Mouse (Mus musculus): ENCODE data around the gene B130006D01Rik. TPM values are rescaled to one million over a fixed set of nuclear protein-coding genes. Genes with fewer than 3 reads are reported as not detected.
"Not testable (repeated sequence)": the region's sequence is repeated elsewhere in the genome, so short reads cannot be mapped to it uniquely, and the experiment has no call there.

The B130006D01Rik gene
- polyA plus RNA-seq, 1 experiment from 2014 or later = 1.7 TPM

- peaks cover 20% of the 10 kb centered on the region for H3K36me3 ChIP-seq
- H3K27me3 ChIP-seq (replicated peaks); ATAC-seq (ENCODE audit: low FRiP score, low read depth): not testable (repeated sequence)
Measured at GRCm38 (mm10) chr11:95755137-95755536, 31.8 kb downstream of the B130006D01Rik start.

GRCm38 (mm10) chr11:95760521-95760920 is 37.1 kb downstream of the B130006D01Rik start:
- Histone ChIP-seq H3K36me3 (peaks cover 20% of the 10 kb centered on the region), H3K4me3 (no peak overlapping the region), H3K9ac (no peak overlapping the region), H3K27me3 (replicated peaks) (no peaks in the 10 kb centered on the region), H3K4me2 (replicated peaks) (no peak overlapping the region), H3K9me3 (no peaks in the 10 kb centered on the region), H3K4me1 (no peaks in the 10 kb centered on the region), H3K27ac (no peak overlapping the region)
- WGBS = 91% methylated on average over 5 of the region's 5 CpGs
- no peak for ATAC-seq (ENCODE audit: low FRiP score, low read depth)

More at GRCm38 (mm10) chr11:95755137-95755536, 31.8 kb downstream of the B130006D01Rik start:
- not testable (repeated sequence) for H3K27ac ChIP-seq; H3K4me2 ChIP-seq (replicated peaks); H3K4me3 ChIP-seq; H3K9ac ChIP-seq; H3K9me3 ChIP-seq; H3K4me1 ChIP-seq
- WGBS = 95% methylated on average over 4 of the region's 4 CpGs

- Histone ChIP-seq H3K36me3 (peaks cover 20% of the 10 kb centered on the region), H3K27me3 (replicated peaks) (no peaks in the 10 kb centered on the region), H3K9me3 (no peaks in the 10 kb centered on the region), H3K27ac (no peak overlapping the region), H3K4me2 (replicated peaks) (no peak overlapping the region), H3K4me3 (no peak overlapping the region), H3K4me1 (no peaks in the 10 kb centered on the region), H3K9ac (no peak overlapping the region)
- ATAC-seq (ENCODE audit: low FRiP score, low read depth) = no peak
- WGBS = 93% methylated on average over 4 of the region's 4 CpGs
Measured at GRCm38 (mm10) chr11:95762996-95763395, 39.6 kb downstream of the B130006D01Rik start.

- Histone ChIP-seq H3K27me3 (replicated peaks) (no peaks in the 10 kb centered on the region), H3K4me3 (no peak overlapping the region), H3K27ac (no peak overlapping the region), H3K9me3 (no peaks in the 10 kb centered on the region), H3K9ac (no peak overlapping the region), H3K36me3 (peaks cover 31% of the 10 kb centered on the region), H3K4me1 (no peaks in the 10 kb centered on the region), H3K4me2 (replicated peaks) (no peak overlapping the region)
- no peak for ATAC-seq (ENCODE audit: low FRiP score, low read depth)
- WGBS = 54% methylated on average over 8 of the region's 8 CpGs
Measured at GRCm38 (mm10) chr11:95764806-95765205, 41.4 kb downstream of the B130006D01Rik start.

DNA sequence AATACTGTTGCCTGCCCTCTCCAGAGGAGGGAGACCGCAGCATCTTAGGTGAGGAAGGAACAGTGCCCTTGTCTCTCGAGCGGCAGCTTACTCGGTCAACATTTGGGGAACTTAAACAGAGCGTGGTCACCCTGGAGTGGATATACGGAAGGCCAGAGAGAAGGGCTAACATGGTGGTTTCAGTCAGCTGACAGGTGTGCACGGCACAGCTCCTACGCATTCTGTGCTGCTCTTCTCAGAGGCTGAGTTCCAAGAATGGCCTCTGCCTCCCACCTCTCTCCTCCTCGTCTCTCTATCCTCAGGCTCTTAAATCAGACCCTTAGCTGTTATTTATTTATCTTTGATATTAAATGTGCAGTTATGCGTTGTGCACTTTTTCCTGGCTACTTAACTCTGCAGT is 41.9 kb downstream of the B130006D01Rik start:
- Histone ChIP-seq H3K4me1 (no peaks in the 10 kb centered on the region), H3K27me3 (replicated peaks) (no peaks in the 10 kb centered on the region), H3K9ac (no peak overlapping the region), H3K4me3 (no peak overlapping the region), H3K36me3 (peaks cover 27% of the 10 kb centered on the region), H3K9me3 (no peaks in the 10 kb centered on the region), H3K4me2 (replicated peaks) (no peak overlapping the region), H3K27ac (no peak overlapping the region)
- ATAC-seq (ENCODE audit: low FRiP score, low read depth) = no peak
- 89% methylated on average over 10 of the region's 10 CpGs for WGBS

DNA sequence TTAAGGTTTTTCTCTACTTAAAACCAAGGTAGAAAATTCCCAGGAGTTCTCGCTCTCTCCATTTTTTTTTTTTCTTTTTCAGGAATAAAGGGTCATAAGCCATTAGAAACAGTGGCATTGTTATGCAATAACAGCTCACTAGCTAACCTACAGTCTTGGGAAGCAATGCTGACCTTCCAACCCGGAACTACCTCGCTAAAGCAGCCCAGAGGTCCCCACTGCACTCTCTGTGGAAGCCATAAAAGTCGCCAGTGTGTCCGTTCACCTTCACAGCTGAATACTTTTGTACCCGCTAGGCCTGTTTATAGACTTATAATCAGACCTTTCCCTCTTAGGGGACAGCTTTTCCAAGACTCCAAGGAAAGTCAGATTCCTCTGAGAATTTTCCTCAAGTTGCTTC is 44.9 kb downstream of the B130006D01Rik start:
- no peak overlapping the region for H3K4me2 ChIP-seq (replicated peaks)
- ATAC-seq (ENCODE audit: low FRiP score, low read depth) = no peak
- H3K4me3 ChIP-seq = no peak overlapping the region
- no peaks in the 10 kb centered on the region for H3K27me3 ChIP-seq (replicated peaks)
- no peak overlapping the region for H3K9ac ChIP-seq
- H3K4me1 ChIP-seq = no peaks in the 10 kb centered on the region
- H3K9me3 ChIP-seq = no peaks in the 10 kb centered on the region
- H3K36me3 ChIP-seq = peaks cover 25% of the 10 kb centered on the region
- H3K27ac ChIP-seq = no peak overlapping the region
- 64% methylated on average over 6 of the region's 6 CpGs for WGBS

DNA sequence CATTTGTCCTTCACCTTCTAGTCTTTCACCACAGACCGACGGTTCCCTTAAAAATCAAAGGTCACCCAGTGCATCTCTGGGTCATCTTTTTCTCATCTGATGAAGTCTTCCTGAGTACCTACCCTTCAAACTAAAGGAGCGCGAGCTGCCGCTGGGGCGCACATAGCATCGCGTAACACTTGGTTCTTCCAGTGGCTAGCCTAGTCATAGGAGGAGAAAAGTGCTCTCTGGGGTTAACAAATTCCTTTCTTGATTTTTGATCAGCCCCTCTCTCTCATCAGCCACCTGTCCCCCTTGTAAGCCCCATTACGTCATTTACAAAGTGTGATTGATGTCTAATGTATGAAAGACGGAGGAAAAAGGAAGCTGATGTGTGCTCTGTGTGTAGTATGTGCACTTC is 45.8 kb downstream of the B130006D01Rik start:
- Histone ChIP-seq H3K9me3 (no peaks in the 10 kb centered on the region), H3K27ac (no peak overlapping the region), H3K4me2 (replicated peaks) (no peak overlapping the region), H3K4me3 (no peak overlapping the region), H3K36me3 (peaks cover 17% of the 10 kb centered on the region), H3K27me3 (replicated peaks) (no peaks in the 10 kb centered on the region), H3K4me1 (no peaks in the 10 kb centered on the region), H3K9ac (no peak overlapping the region)
- WGBS = 91% methylated on average over 10 of the region's 10 CpGs
- no peak for ATAC-seq (ENCODE audit: low FRiP score, low read depth)

GRCm38 (mm10) chr11:95770720-95771364 is 47.5 kb downstream of the B130006D01Rik start:
- Histone ChIP-seq H3K9ac (no peak overlapping the region), H3K9me3 (no peaks in the 10 kb centered on the region), H3K4me2 (replicated peaks) (no peak overlapping the region), H3K27ac (no peak overlapping the region), H3K27me3 (replicated peaks) (no peaks in the 10 kb centered on the region), H3K36me3 (peaks cover 12% of the 10 kb centered on the region), H3K4me1 (no peaks in the 10 kb centered on the region), H3K4me3 (no peak overlapping the region)
- WGBS = 63% methylated on average over 9 of the region's 9 CpGs
- ATAC-seq (ENCODE audit: low FRiP score, low read depth) = no peak

DNA sequence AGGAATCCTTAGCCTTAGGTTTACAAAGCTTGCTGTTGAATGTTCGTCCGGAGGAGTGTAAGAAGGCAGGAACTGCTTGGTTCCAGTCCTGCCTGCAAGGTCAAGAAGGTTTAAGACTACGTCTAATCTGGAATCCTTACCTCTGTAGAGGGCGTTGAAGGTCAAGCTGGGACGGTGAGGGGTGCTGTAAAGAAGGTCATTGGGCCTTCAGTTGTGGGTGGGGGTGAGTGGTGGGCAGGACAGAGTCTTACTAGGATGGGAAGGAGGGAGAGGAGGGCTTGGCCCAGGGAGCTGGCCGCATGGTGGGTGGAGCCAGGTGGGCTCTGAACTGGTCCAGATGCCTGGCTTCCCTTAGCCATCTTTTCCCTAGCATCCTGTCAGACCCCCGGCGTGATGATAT is 48.3 kb downstream of the B130006D01Rik start:
- no peak overlapping the region for H3K4me3 ChIP-seq
- no peaks in the 10 kb centered on the region for H3K4me1 ChIP-seq
- H3K9ac ChIP-seq = no peak overlapping the region
- no peak overlapping the region for H3K4me2 ChIP-seq (replicated peaks)
- 86% methylated on average over 8 of the region's 8 CpGs for WGBS
- no peak for ATAC-seq (ENCODE audit: low FRiP score, low read depth)
- no peaks in the 10 kb centered on the region for H3K9me3 ChIP-seq
- H3K27ac ChIP-seq = no peak overlapping the region
- H3K36me3 ChIP-seq = peaks cover 12% of the 10 kb centered on the region
- H3K27me3 ChIP-seq (replicated peaks) = no peaks in the 10 kb centered on the region

- no peak for ATAC-seq (ENCODE audit: low FRiP score, low read depth)
- Histone ChIP-seq H3K4me2 (replicated peaks) (no peak overlapping the region), H3K4me1 (no peaks in the 10 kb centered on the region), H3K4me3 (no peak overlapping the region), H3K36me3 (peaks cover 11% of the 10 kb centered on the region), H3K9ac (no peak overlapping the region), H3K9me3 (no peaks in the 10 kb centered on the region), H3K27ac (no peak overlapping the region), H3K27me3 (replicated peaks) (no peaks in the 10 kb centered on the region)
- WGBS = 88% methylated on average over 3 of the region's 3 CpGs
Measured at GRCm38 (mm10) chr11:95773264-95773663, 49.9 kb downstream of the B130006D01Rik start.

Other genes with a start within 250 kb of the B130006D01Rik start
- 0.49 and 0.55 TPM in 2 replicates for gene Nxph3, start 209.0 kb upstream of the B130006D01Rik start, polyA plus RNA-seq (2016; fragmentation: Nextera tagmentation; extraction: Ambion mirVana)
- 106 and 125 TPM in 2 replicates for gene Ngfr, start 135.9 kb upstream of the B130006D01Rik start, polyA plus RNA-seq (2016; fragmentation: Nextera tagmentation; extraction: Ambion mirVana)
- 197 and 200 TPM in 2 replicates for gene Phb, start 56.6 kb upstream of the B130006D01Rik start, polyA plus RNA-seq (2016; fragmentation: Nextera tagmentation; extraction: Ambion mirVana)
- 26.1 and 29.9 TPM in 2 replicates for gene Zfp652, start 10.9 kb upstream of the B130006D01Rik start, polyA plus RNA-seq (2016; fragmentation: Nextera tagmentation; extraction: Ambion mirVana)
- gene Phospho1, start 100.9 kb downstream of the B130006D01Rik start, polyA plus RNA-seq (2016; fragmentation: Nextera tagmentation; extraction: Ambion mirVana) = not detected in 2 replicates
- 4.9 and 5.3 TPM in 2 replicates for gene Gngt2, start 113.6 kb downstream of the B130006D01Rik start, polyA plus RNA-seq (2016; fragmentation: Nextera tagmentation; extraction: Ambion mirVana)
- 3.1 and 4.7 TPM in 2 replicates for gene Abi3, start 118.9 kb downstream of the B130006D01Rik start, polyA plus RNA-seq (2016; fragmentation: Nextera tagmentation; extraction: Ambion mirVana)
- 0.11 TPM in 1 of 2 replicates, not detected in the other for gene B4galnt2, start 191.3 kb downstream of the B130006D01Rik start, polyA plus RNA-seq (2016; fragmentation: Nextera tagmentation; extraction: Ambion mirVana)